Mouse (Mus musculus) CH12.LX (cell line): ENCODE measurements around the gene Gm21969.

Source experiments
- CHD1 ChIP-seq: IDR thresholded peaks from 2 replicates; pipeline ENCODE4 v1.6.1; 2012; ENCODE audit warnings: low read depth, low read length, improper control_type of control experiment, inconsistent platforms
- CTCF ChIP-seq, 2 experiments: IDR thresholded peaks in 1 of 2; conservative IDR thresholded peaks in 1 of 2; 2 replicates each; pipeline ENCODE4 v1.5.1; 2011 to 2012; ENCODE audit warnings: low read depth in 2 of 2, low read length in 2 of 2, improper control_type of control experiment in 1 of 2, inconsistent platforms in 1 of 2, mild to moderate bottlenecking in 1 of 2, moderate library complexity in 1 of 2
- EP300 ChIP-seq: IDR thresholded peaks from 2 replicates; pipeline ENCODE4 v1.6.1; 2011; ENCODE audit warnings: low read length, improper control_type of control experiment
- HCFC1 ChIP-seq: IDR thresholded peaks from 2 replicates; pipeline ENCODE4 v1.6.1; 2012; ENCODE audit warnings: low read depth, mild to moderate bottlenecking, inconsistent platforms, low read length, improper control_type of control experiment
- POLR2A ChIP-seq: IDR thresholded peaks from 2 replicates; pipeline ENCODE4 v1.6.1; 2011; ENCODE audit warnings: low read depth, mild to moderate bottlenecking, improper control_type of control experiment, low read length
- RAD21 ChIP-seq: IDR thresholded peaks from 2 replicates; pipeline ENCODE4 v1.6.1; 2011; ENCODE audit warnings: low read depth, mild to moderate bottlenecking, low read length, improper control_type of control experiment, moderate library complexity
- RCOR1 ChIP-seq: conservative IDR thresholded peaks from 2 replicates; pipeline ENCODE4 v1.6.1; 2012; ENCODE audit warnings: low read depth, mild to moderate bottlenecking, inconsistent platforms, low read length, improper control_type of control experiment
- SIN3A ChIP-seq: IDR thresholded peaks from 2 replicates; pipeline ENCODE4 v1.6.1; 2012; ENCODE audit warnings: low read length, improper control_type of control experiment, inconsistent platforms
- ZKSCAN1 ChIP-seq: IDR thresholded peaks from 2 replicates; pipeline ENCODE4 v1.6.1; 2012; ENCODE audit warnings: low read depth, inconsistent platforms, low read length, improper control_type of control experiment, borderline replicate concordance

GRCm38 (mm10) chr4:139624116-139624489 is 21.1 kb downstream of the Gm21969 start:
- TF ChIP-seq EP300 (no peak), CTCF (conservative IDR thresholded peaks at IDR 0.05 in 1 of 2, IDR thresholded peaks at IDR 0.05 in 1 of 2; ENCODE audit: low read depth in 2 of 2, low read length in 2 of 2) (no peak), POLR2A (no peak), ZKSCAN1 (no peak), RCOR1 (no peak), HCFC1 (no peak), SIN3A (no peak), RAD21 (no peak), CHD1 (no peak)
